Mouse (Mus musculus) cerebellum, adult 18-20 months (tissue): ENCODE measurements at regions not wholly inside any gene's neighbourhood (a gene's known extent, or its start where the extent isn't known, plus 50 kb on each side); places are given as distances from the start of the nearest gene placed in this dataset.
"Not testable (repeated sequence)": the region's sequence is repeated elsewhere in the genome, so short reads cannot be mapped to it uniquely, and the experiment has no call there.

Experiments
- DNase-seq, 2 experiments: peaks; one replicate each; pipeline ENCODE4 v3.0.0; 2021

DNA sequence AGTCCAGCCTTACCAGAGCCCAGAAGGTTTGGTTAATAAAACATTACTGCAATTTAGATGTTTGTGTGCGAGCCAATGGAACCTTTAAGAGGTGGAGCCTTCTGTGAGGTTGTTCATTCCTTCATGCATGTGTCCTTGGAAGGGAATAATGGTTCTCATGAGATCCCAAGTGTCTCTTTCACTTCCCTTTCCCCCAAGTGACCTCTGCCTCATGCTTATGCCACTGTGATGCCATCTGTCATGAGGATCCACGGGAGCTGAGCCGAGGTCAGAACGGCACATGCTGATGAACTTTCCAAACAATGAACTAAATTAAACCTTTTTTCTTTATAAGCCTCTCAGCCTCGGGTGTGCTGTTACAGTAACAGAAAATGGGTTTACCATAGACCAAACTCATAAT lies 88.6 kb upstream of the Mdm1 start:
- DNase-seq, result no peak

DNA sequence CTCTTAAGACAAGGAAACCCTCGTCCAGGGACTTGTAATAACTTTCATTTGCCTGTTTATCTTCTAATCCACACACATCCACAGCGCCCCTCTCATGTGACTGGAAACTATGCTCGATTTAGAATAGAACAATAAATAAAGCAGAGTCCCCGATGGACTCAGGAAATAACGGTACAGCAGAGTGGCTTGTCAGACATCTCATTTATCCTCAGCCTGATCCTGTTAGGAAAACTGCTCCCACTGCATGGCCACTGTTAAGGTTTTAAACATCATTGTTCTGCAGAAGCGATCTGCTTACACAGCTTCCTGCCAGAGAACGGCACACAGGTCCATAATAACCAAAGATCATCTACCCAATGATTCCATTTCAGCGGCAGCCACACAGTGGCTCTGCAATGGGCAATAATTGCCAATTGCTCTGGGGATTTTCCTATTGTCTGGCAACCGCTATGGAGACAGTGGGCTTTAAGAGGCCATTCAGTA lies 84.8 kb upstream of the Mdm1 start:
- DNase-seq, result no peak

DNA sequence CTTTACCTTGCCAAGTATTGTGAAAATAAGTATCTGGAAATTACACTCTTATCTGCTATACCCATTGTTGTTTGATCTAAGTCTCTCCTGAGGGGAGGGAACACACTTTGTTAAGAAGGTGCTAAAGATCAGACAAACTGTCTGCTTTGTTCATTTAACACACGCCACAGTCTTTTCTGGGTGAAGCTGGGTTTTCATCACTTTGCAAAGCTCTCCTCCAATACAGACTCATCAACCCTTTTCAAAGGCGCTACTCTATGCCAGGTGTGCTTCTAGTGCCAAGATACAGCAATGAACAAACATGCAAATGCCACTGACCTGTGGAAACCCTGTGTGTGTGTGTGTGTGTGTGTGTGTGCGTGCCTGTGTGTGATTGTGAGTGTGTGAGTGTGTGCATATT lies 84.1 kb upstream of the Mdm1 start:
- no peak for DNase-seq

DNA sequence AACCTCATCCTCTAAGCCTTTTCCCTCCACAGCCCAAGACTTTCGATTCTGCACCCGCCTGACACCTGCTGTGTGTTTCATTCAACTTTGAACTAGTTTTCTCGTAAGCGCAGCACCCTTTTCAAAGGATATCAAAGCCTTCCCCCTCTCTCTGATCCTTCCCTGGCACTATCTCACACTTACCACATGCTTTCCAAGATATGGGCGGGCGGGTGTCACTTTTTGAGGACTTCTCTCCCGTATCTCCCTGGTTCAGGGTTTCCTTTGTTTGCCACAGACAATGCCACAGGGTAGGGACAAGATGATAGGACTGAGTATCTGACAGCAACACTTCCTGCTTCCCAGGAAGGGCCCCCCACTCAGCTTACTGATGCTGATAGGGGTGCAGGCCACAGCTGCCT lies 76.8 kb upstream of the Mdm1 start:
- DNase-seq, result no peak

DNA sequence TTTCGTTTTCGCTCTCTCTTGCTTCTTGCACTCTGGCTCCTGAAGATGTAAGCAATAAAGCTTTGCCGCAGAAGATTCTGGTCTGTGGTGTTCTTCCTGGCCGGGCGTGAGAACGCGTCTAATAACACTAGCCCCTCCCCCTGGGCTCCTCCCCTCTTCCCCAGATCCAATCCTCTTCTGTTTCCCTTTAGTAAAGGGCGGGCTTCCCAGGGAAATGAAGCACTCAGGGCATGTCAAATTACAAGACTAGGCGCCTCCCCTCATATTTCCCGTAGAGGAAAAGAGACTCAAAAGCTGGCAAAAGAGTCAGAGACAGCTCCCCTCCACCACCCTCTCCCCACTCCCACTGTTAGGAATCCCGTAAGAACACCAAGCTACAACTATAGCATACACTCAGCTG lies 65.3 kb upstream of the Mdm1 start:
- DNase-seq, result not testable (repeated sequence)

DNA sequence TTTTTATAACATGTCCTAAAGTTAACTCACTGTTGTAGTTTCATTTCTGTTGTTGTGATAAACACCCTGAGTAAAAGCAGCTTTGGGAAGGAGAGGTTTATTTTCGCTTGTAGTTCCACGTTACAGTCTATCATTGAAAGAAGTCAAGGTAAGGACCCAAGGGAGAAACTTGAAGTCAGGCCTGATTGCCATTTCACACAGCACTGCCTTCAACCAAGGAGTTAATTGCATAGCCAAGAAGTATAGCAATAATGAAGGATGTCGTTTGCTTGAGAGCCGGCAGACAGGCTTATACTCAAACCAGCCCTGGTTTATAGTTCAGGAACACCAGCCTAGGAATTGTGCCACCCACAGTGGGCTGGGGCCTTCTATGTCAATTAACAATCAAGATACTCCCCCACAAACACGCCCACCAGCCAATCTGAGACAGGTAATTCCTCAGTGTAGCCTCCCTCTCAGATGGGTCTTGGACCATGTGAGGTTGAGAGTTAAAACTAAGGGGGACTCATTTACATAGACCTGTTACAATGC lies 59.9 kb upstream of the Mdm1 start:
- no peak for DNase-seq

DNA sequence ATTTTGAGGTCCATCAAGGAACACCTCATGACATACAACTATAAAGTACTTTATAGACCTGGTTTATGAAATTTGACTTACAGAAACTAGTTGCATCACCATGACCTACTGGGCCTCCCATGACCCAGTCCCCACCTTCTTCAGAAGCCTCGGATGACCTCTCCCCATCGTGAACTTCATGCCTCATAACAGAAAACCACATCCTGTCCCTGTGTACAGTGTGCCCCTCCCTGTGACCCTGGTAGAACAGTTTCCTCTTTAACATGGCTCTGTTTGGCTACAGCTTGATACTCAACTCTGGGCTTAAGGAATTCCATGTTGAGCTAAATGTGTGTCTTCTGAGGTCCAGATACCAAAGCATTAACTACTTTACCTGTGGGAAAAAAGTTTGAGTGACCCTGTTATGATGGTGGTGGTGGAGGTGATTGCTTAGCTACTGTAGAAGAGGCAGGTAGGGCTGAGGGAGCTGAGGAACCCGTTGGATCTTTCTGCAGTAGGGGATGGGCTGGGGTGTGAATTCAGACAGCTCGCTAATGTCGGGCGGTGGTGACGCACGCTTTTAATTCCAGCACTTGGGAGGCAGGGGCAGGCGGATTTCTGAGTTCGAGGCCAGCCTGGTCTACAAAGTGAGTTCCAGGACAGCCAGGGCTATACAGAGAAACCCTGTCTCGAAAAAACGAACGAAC lies 58.4 kb upstream of the Mdm1 start:
- DNase-seq, result no peak

DNA sequence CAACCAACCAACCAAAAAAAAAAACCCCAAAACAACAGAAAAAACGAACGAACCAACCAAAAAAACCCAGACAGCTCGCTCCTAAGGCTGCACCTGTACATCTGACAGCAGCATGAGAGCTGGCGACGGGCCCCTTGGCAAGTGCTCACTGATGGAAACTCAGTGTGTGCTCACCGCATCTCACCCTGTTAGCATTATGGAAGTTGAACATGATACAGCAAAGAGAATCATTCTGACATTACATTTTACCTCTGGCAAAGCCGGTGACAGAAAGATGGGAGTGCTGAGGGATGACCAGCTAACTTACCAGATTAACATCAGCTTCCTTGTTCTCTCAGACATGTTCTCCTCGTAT lies 57.9 kb upstream of the Mdm1 start:
- DNase-seq, result no peak

DNA sequence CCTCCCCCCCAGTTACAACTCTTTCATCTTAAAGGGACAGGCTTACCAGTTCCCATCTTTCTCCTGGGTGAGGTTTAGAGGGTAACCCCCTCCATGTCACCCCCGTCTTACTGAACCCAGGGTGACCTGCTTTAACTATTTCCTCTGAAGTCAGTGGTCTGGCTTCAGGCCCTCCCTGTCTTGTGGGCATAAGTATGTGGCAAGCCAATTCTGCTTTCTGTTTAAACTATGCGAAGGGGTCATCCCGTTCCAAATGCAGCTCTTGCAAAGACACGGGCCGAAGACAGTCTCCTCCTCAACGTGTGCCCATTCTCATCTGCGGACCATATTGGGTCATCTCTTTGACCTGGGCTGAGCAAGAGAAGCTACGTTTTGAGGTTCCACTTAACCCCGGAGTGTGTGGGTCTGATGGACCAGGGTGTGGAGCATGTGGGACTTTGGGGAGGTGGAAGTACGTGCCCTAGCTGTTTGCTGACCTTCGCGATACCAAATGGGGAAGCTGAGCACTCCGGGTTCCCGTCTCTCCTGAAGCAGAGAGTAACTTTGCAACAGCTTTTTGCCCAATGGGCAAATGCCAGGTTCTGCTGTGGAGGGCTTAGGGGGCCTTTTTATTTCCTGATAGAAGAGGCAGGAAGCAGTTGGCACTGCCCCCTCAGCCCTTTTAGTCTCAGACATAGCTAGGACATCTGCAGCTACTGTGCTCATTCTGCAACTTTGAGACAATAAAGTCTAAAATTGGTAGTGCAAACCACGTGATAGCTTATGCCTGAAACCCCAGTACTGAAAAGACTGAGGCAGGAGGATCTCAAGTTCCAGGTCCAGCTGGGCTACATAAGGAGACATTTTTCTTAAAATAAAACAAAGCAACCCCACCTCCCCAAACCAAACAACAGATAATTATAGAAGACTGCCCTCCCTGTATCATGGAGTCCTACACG lies 56.3 kb upstream of the Mdm1 start:
- DNase-seq, result no peak

DNA sequence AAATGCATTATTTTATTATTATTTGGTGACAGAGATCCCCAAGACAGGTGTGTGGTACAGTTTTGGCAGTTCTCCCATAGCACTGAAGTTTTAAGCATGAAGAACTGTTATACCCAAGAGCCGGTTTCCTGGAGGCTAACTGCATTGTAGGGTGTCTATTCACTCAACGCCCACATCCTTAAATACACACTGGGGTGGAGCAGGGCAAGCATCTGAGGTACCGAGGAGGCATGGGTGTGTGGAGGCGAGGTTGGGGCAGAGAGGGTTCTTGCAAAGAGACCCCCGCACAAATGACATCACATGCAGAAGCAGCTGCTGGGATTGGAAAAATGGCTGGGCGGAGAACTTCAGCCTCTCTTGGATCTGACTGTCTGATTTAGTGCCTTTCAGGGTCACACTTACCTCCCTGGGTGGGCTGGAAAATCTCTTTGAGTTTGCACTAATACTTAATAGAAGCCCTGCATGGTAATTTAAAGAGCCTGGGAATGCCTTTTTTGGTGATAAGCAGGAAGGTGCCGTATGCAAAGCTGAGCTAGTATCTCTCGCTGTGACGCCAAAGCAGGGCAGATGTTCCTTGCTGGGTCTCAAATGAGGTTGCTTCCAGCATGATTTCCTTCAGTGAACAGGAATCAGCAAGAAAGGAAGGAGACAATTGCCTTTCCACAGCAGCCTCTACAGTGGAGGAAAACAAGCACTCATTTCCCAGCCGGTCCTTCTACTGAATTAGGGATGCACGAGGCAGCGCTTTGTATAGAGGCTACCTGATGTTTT lies 53.9 kb upstream of the Mdm1 start:
- no peak for DNase-seq

DNA sequence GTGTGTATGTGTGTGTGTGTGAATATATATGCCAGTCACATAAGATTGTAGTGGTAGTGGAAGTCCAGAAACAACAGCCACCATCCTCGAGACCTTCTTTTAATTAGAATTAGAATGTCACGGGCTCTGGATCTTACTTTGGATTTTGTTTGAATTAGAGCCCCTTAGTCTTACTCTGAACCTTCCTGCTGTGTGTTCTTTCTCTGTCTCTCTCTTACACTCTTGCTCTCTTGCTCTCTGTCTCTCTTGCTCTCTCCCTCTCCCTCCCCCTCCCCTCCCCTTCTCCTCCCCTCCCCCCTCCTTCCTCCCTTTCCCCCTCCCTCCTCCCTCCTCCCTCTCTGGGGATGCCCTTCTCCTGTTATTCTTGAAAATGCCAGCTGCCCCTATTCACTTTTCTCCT lies 53.1 kb upstream of the Mdm1 start:
- no peak for DNase-seq

DNA sequence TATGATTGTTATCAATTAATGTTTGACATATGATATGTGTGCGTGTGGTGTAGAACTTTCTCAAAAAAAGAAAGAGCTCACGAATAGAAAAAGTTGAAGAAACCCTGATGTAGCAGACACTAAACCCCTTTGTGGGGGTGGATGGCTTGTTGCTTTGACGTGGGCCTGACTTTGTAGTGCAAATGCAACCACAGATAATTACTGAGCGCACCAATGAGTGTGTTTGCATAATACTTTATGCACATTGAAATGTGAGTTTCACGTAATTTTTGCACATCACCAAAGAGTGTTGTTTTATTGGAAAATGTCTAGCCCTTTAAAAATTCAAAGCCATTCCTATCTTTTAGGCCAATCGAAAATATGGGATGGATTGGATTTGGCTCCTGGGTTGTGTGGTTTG lies 51.7 kb upstream of the Mdm1 start:
- DNase-seq, result no peak

DNA sequence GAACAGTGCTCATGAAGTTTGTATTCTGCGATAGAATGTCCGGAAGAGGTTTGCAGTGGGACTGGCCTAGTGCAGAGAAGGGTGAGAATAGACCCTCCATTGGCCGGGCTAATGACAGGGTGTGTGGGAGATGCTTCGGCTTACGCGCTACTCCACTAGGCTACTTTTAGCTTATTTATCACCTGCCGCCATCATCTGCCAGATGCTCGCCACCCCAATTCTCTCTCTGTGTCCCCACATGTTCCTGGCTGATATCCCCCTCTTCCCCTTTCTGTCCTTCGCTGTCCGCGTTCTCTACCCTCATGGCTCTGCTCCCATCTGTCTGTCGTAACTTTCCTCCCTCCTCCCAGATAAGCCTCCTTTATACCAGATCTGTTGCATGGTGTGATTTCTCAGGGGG lies 50.1 kb upstream of the Mdm1 start:
- no peak for DNase-seq
